Mouse (Mus musculus) liver, postnatal 0 days (tissue): ENCODE data around the gene Mettl23.

Experiments
- CTCF ChIP-seq: sonication (generic); IDR thresholded peaks from 2 replicates; pipeline ENCODE4 v1.5.1; 2016; ENCODE audit warnings: antibody characterized with exemption, low read depth
- EP300 ChIP-seq: IDR thresholded peaks from 2 replicates; pipeline ENCODE4 v1.6.1; 2016; ENCODE audit warnings: antibody characterized with exemption, low read depth, mild to moderate bottlenecking

DNA sequence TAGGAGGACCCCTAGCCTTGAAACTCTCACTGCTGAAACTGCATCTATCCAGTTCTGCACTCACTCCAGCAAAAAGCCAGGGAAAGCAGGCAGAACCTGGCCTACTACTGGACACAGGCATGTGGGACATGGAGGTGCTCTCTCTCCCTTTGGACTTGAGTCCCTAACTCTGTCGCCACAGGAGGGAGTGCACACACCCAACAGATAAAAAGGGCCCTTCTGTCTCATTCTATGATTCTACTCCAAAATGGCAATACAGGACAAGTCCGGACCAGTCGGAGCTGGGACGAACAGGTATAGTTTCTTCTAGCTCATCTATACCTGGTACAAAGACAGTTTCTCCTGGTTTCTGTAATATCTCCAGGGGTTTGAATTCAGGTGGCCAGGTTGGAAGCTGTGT is 2.3 kb upstream of the Mettl23 start:
- 0 out of 2 replicates have a peak, but pooled peaks have one; percentile 3 for TF ChIP-seq CTCF
- no peak for TF ChIP-seq EP300
